ENCODE assay signal across 11 mouse cellular contexts in genomic region chr13:51881271-51882128, GRCm38 (mm10). TPM values are rescaled to one million over a fixed set of nuclear protein-coding genes. Genes with fewer than 3 reads are reported as not detected.
A peak's percentile ranks its signal among the peaks of the same experiment; 100 is the strongest.
DNase-seq lines count a peak whose midpoint lies in the region; ATAC-seq and TF ChIP-seq lines count a peak whose summit lies in the region.
"Had no signal": no experiment of that assay in that cellular context is flagged by ENCODE, and none has a peak within 500 bp of the region (broad histone marks: within the 10 kb centered on the region; RNA-seq: fewer than 3 reads in every experiment).

No protein-coding gene starts in this region.

- no peak overlapping the region for H3ac ChIP-seq in myocyte (ENCODE audit: control insufficient read depth, insufficient read length)

- no peaks in the 10 kb centered on the region for H3K27me3 ChIP-seq in lung, embryonic 15.5 days
- no peaks in the 10 kb centered on the region for H3K27me3 ChIP-seq in myocyte (ENCODE audit: control insufficient read depth, insufficient read depth, insufficient read length)

- TF ChIP-seq CTCF in lung, adult 2 months (IDR thresholded peaks at IDR 0.05; ENCODE audit: insufficient read depth, low read length), result no peak

- no peaks in the 10 kb centered on the region for H3K9me3 ChIP-seq in lung, embryonic 15.5 days

- no peaks in the 10 kb centered on the region for H3K79me2 ChIP-seq in myocyte (ENCODE audit: control insufficient read depth, insufficient read depth)

- no peaks in the 10 kb centered on the region for H3K36me3 ChIP-seq in lung, embryonic 15.5 days
- no peaks in the 10 kb centered on the region for H3K36me3 ChIP-seq in myocyte (ENCODE audit: control insufficient read depth, insufficient read depth)

- no peak for TF ChIP-seq POLR2A in lung, adult 2 months (IDR thresholded peaks at IDR 0.05; ENCODE audit: borderline replicate concordance, extremely low read depth, low read depth, low read length)
- no peak for TF ChIP-seq POLR2A in myocyte (IDR thresholded peaks at IDR 0.05; ENCODE audit: insufficient read length, low read depth)

- no peak overlapping the region for H3K4me2 ChIP-seq in lung, embryonic 15.5 days
- peak overlapping the region; percentile 58 for H3K4me2 ChIP-seq in myocyte (ENCODE audit: low read depth)

- DNase-seq in adrenal gland, postnatal 10 days, result peak; percentile 53
- no peak for DNase-seq in adrenal gland, postnatal 4 days (ENCODE audit: low spot score in 2 of 2)
- DNase-seq in lung, adult 2 months, result no peak
- DNase-seq in liver, result peak; percentile 38
- no peak for DNase-seq in layer of hippocampus, postnatal 25 days (ENCODE audit: extremely low spot score in 1 of 2, low spot score in 1 of 2)
- DNase-seq in embryo, embryonic 11 days, result no peak
- DNase-seq: cerebellum, adult 9-10 months; thymus, postnatal 36 days had no signal

- no peak overlapping the region for H3K9ac ChIP-seq in lung, embryonic 15.5 days

- no peak for ATAC-seq in lung, embryonic 15.5 days (ENCODE audit: borderline replicate concordance, extremely low read depth, low FRiP score, low TSS enrichment)
- ATAC-seq: forebrain, embryonic 14.5 days had no signal

- peaks cover 36% of the 10 kb centered on the region for H3K4me1 ChIP-seq in lung, embryonic 15.5 days
- 0 out of 2 replicates have a peak, but pooled peaks cover 2% of the 10 kb centered on the region for H3K4me1 ChIP-seq in lung, adult 2 months (ENCODE audit: control insufficient read depth, insufficient read depth, low read length)

- WGBS in lung, embryonic 15.5 days, result 27% methylated on average over 11 of the region's 11 CpGs
- WGBS in lung, adult 2 months, result 31% methylated on average over 11 of the region's 11 CpGs

- no peak overlapping the region for H3K4me3 ChIP-seq in lung, embryonic 15.5 days
- no peak overlapping the region for H3K4me3 ChIP-seq in lung, adult 2 months (replicated peaks; ENCODE audit: extremely low read depth, low read depth, low read length)
- H3K4me3 ChIP-seq in myocyte, result no peak overlapping the region

- peak overlapping the region; percentile 34; the same call in 1 of the 2 replicates for H3K27ac ChIP-seq in lung, embryonic 15.5 days

TF ChIP-seq in myocyte, 11 proteins besides CTCF, POLR2A, EP300 and RAD21:
- TF ChIP-seq TCF3 (IDR thresholded peaks at IDR 0.05; ENCODE audit: insufficient read length, low read depth), result peak; percentile 79
- no peak for TF ChIP-seq POLR2AphosphoS2 (IDR thresholded peaks at IDR 0.05; ENCODE audit: insufficient read length, low read depth)
- TF ChIP-seq MYOD1 (IDR thresholded peaks at IDR 0.05; ENCODE audit: control insufficient read depth in 1 of 3, insufficient read length in 2 of 3, low read depth in 2 of 3), result peak; percentile 32 to 98 (median 85)
- TF ChIP-seq CEBPB (IDR thresholded peaks at IDR 0.05; ENCODE audit: insufficient read depth, poor library complexity, severe bottlenecking), result no peak
- no peak for TF ChIP-seq REST (IDR thresholded peaks at IDR 0.05; ENCODE audit: insufficient read depth, insufficient read length)
- TF ChIP-seq MAX (IDR thresholded peaks at IDR 0.05; ENCODE audit: low read depth), result no peak
- TF ChIP-seq MYOG (IDR thresholded peaks at IDR 0.05; ENCODE audit: control insufficient read depth in 1 of 3, insufficient read depth in 1 of 3, insufficient read length in 2 of 3, low read depth in 2 of 3), result peak; percentile 90 to 99 (median 95)
- TF ChIP-seq USF1 (IDR thresholded peaks at IDR 0.05; ENCODE audit: low read depth), result peak; percentile 79
- no peak for TF ChIP-seq E2F4 (IDR thresholded peaks at IDR 0.05; ENCODE audit: insufficient read depth)
- TF ChIP-seq TCF12 (IDR thresholded peaks at IDR 0.05; ENCODE audit: insufficient read depth, poor library complexity, severe bottlenecking), result peak; percentile 55
- TF ChIP-seq SRF (IDR thresholded peaks at IDR 0.05; ENCODE audit: control insufficient read depth, insufficient read length, low read depth), result no peak

RNA-seq across cellular contexts. Expression of gene Gadd45g, which starts 35.0 kb away (rescaled TPM):
- total RNA-seq in adrenal gland, postnatal 10 days (2021), result 10 to 100 TPM; 28.4 to 87.1 TPM
- total RNA-seq in adrenal gland, postnatal 4 days (2021), result 10 to 100 TPM; 22.9 to 25.0 TPM
- 50.3 and 50.9 TPM in 2 replicates for polyA plus RNA-seq in lung, embryonic 15.5 days (2015; fragmentation: Nextera tagmentation; extraction: Ambion mirVana)
- polyA plus RNA-seq in lung, adult 2 months (2012; rRNA removed), result 43.5 and 60.1 TPM in 2 replicates
- 202 TPM for polyA plus RNA-seq in myocyte (2012; fragmentation: generic; extraction: Trizol)
- total RNA-seq in layer of hippocampus, postnatal 25 days (2021), result 10 to 100 TPM; 16.5 to 24.1 TPM

Comparison
In these comparisons a context has a peak if more than half of its experiments do, and no peak if none do; other contexts are left out.
1. DNase-seq: peak in adrenal gland, postnatal 10 days (single experiment) and liver (single experiment); none in adrenal gland, postnatal 4 days (0 of 2), lung, adult 2 months (single experiment), layer of hippocampus, postnatal 25 days (0 of 2) and embryo, embryonic 11 days (single experiment).